Comparison of ENCODE assay signal across 8 mouse cellular contexts in genomic region chr11:109859939-109860469, GRCm38 (mm10). TPM values are rescaled to one million over a fixed set of nuclear protein-coding genes. Genes with fewer than 3 reads are reported as not detected.
DNase-seq lines count a peak whose midpoint lies in the region; ATAC-seq and TF ChIP-seq lines count a peak whose summit lies in the region.

No protein-coding gene starts in this region.

- DNase-seq in urinary bladder, postnatal 14 days (ENCODE audit: low spot score): peak; percentile 26
- DNase-seq in urinary bladder, postnatal 4 days (ENCODE audit: low spot score in 2 of 2): no peak
- DNase-seq in embryonic facial prominence, embryonic 14.5 days (ENCODE audit: low spot score): peak; percentile 61
- peak; percentile 12 to 31 (median 14) for DNase-seq in liver, embryonic 14.5 days (ENCODE audit: low read depth in 3 of 3, low spot score in 3 of 3)
- DNase-seq in embryo, embryonic 10 days (ENCODE audit: low spot score): no peak
- DNase-seq in testis, postnatal 14 days (ENCODE audit: low spot score): no peak

- TF ChIP-seq EP300 in liver, embryonic 14.5 days (IDR thresholded peaks at IDR 0.05; ENCODE audit: low read depth): 0 out of 2 replicates have a peak, but pooled peaks have one; percentile 19

- no peaks in the 10 kb centered on the region for H3K36me3 ChIP-seq in embryonic facial prominence, embryonic 14.5 days (ENCODE audit: control insufficient read depth, insufficient read depth, low read length)
- no peaks in the 10 kb centered on the region for H3K36me3 ChIP-seq in hindbrain, embryonic 13.5 days
- no peaks in the 10 kb centered on the region for H3K36me3 ChIP-seq in liver, embryonic 14.5 days (replicated peaks; ENCODE audit: control insufficient read depth, insufficient read depth, low read depth)
- H3K36me3 ChIP-seq in neural tube, embryonic 15.5 days: no peaks in the 10 kb centered on the region

- peak overlapping the region; percentile 72 for H3K27ac ChIP-seq in embryonic facial prominence, embryonic 14.5 days (replicated peaks; ENCODE audit: low read depth, low read length)
- H3K27ac ChIP-seq in hindbrain, embryonic 13.5 days: no peak overlapping the region
- H3K27ac ChIP-seq in liver, embryonic 14.5 days: no peak overlapping the region
- peak overlapping the region; percentile 28; the same call in 1 of the 2 replicates for H3K27ac ChIP-seq in neural tube, embryonic 15.5 days (replicated peaks)

- peak overlapping the region; percentile 56 for H3K4me2 ChIP-seq in embryonic facial prominence, embryonic 14.5 days (ENCODE audit: low read depth, low read length)
- H3K4me2 ChIP-seq in hindbrain, embryonic 13.5 days: peak overlapping the region; percentile 31
- H3K4me2 ChIP-seq in liver, embryonic 14.5 days (ENCODE audit: low read depth): peak overlapping the region; percentile 67
- peak overlapping the region; percentile 38 for H3K4me2 ChIP-seq in neural tube, embryonic 15.5 days

- H3K4me1 ChIP-seq in embryonic facial prominence, embryonic 14.5 days (ENCODE audit: control insufficient read depth, insufficient read depth, low read length): 0 out of 2 replicates have a peak, but pooled peaks cover 5% of the 10 kb centered on the region
- peaks cover 4% of the 10 kb centered on the region; the same call in 1 of the 2 replicates for H3K4me1 ChIP-seq in hindbrain, embryonic 13.5 days (replicated peaks)
- peaks cover 0 to 9% of the 10 kb centered on the region in 2 experiments; a peak in 2 of 4 replicates for H3K4me1 ChIP-seq in liver, embryonic 14.5 days (replicated peaks; ENCODE audit: control insufficient read depth in 2 of 2, insufficient read depth in 2 of 2, low read length in 1 of 2)
- peaks cover 7% of the 10 kb centered on the region for H3K4me1 ChIP-seq in neural tube, embryonic 15.5 days

- TF ChIP-seq CTCF in liver, embryonic 14.5 days (IDR thresholded peaks at IDR 0.05; ENCODE audit: low read depth): no peak

- H3K9ac ChIP-seq in embryonic facial prominence, embryonic 14.5 days (ENCODE audit: low read depth, low read length): peak overlapping the region; percentile 54
- H3K9ac ChIP-seq in hindbrain, embryonic 13.5 days: no peak overlapping the region
- 0 out of 2 replicates have a peak overlapping the region, but pooled peaks have one; percentile 27 for H3K9ac ChIP-seq in liver, embryonic 14.5 days (replicated peaks)
- no peak overlapping the region for H3K9ac ChIP-seq in neural tube, embryonic 15.5 days (replicated peaks)

- peak; percentile 58 for ATAC-seq in embryonic facial prominence, embryonic 14.5 days (ENCODE audit: low read depth)
- ATAC-seq in hindbrain, embryonic 13.5 days (ENCODE audit: low FRiP score): no peak
- peak; percentile 74 for ATAC-seq in liver, embryonic 14.5 days (ENCODE audit: insufficient read depth)
- no peak for ATAC-seq in neural tube, embryonic 15.5 days (ENCODE audit: low FRiP score)

- H3K4me3 ChIP-seq in embryonic facial prominence, embryonic 14.5 days (ENCODE audit: low read depth, low read length): peak overlapping the region; percentile 24
- H3K4me3 ChIP-seq in hindbrain, embryonic 13.5 days: no peak overlapping the region
- peak overlapping the region; percentile 11 to 41 for H3K4me3 ChIP-seq in liver, embryonic 14.5 days (ENCODE audit: insufficient read depth in 1 of 2, low read depth in 2 of 2, low read length in 2 of 2)
- no peak overlapping the region for H3K4me3 ChIP-seq in neural tube, embryonic 15.5 days (replicated peaks)

- no peaks in the 10 kb centered on the region for H3K9me3 ChIP-seq in embryonic facial prominence, embryonic 14.5 days (ENCODE audit: control insufficient read depth, low read length)
- H3K9me3 ChIP-seq in hindbrain, embryonic 13.5 days: no peaks in the 10 kb centered on the region
- H3K9me3 ChIP-seq in liver, embryonic 14.5 days (ENCODE audit: control insufficient read depth, low read length): no peaks in the 10 kb centered on the region
- H3K9me3 ChIP-seq in neural tube, embryonic 15.5 days (replicated peaks): no peaks in the 10 kb centered on the region

- WGBS in embryonic facial prominence, embryonic 14.5 days: 46% methylated on average over 14 of the region's 14 CpGs
- WGBS in hindbrain, embryonic 13.5 days: 75% methylated on average over 14 of the region's 14 CpGs
- WGBS in liver, embryonic 14.5 days (ENCODE audit: insufficient replicate concordance): 27% methylated on average over 14 of the region's 14 CpGs
- 77% methylated on average over 14 of the region's 14 CpGs for WGBS in neural tube, embryonic 15.5 days

- no peaks in the 10 kb centered on the region for H3K27me3 ChIP-seq in embryonic facial prominence, embryonic 14.5 days (replicated peaks; ENCODE audit: control insufficient read depth, insufficient read depth, low read length)
- H3K27me3 ChIP-seq in hindbrain, embryonic 13.5 days: no peaks in the 10 kb centered on the region
- H3K27me3 ChIP-seq in liver, embryonic 14.5 days (ENCODE audit: control insufficient read depth, insufficient read depth, low read length): no peaks in the 10 kb centered on the region
- H3K27me3 ChIP-seq in neural tube, embryonic 15.5 days (replicated peaks): no peaks in the 10 kb centered on the region

RNA-seq across cellular contexts. Expression of gene 1700012B07Rik, which starts 32.2 kb away (rescaled TPM):
- not detected in 2 replicates for polyA plus RNA-seq in embryonic facial prominence, embryonic 14.5 days (2014; fragmentation: Nextera tagmentation; extraction: Ambion mirVana)
- polyA plus RNA-seq in hindbrain, embryonic 13.5 days (2015; fragmentation: Nextera tagmentation; extraction: Ambion mirVana): not detected in 2 replicates
- polyA plus RNA-seq in liver, embryonic 14.5 days (2012; rRNA removed): 0.04 and 0.05 TPM in 2 replicates
- polyA plus RNA-seq in liver, embryonic 14.5 days (2014; fragmentation: Nextera tagmentation; extraction: Ambion mirVana): not detected in 2 replicates
- polyA plus RNA-seq in neural tube, embryonic 15.5 days (2015; fragmentation: Nextera tagmentation; extraction: Ambion mirVana): not detected in 2 replicates

Comparison
In these comparisons a context has a peak if more than half of its experiments do, and no peak if none do; other contexts are left out.
1. DNase-seq: peak in urinary bladder, postnatal 14 days (single experiment), embryonic facial prominence, embryonic 14.5 days (single experiment) and liver, embryonic 14.5 days (3 of 3); none in urinary bladder, postnatal 4 days (0 of 2), embryo, embryonic 10 days (single experiment) and testis, postnatal 14 days (single experiment).
2. ATAC-seq: peak in embryonic facial prominence, embryonic 14.5 days (single experiment) and liver, embryonic 14.5 days (single experiment); none in hindbrain, embryonic 13.5 days (single experiment) and neural tube, embryonic 15.5 days (single experiment).
3. H3K27ac ChIP-seq: peak in embryonic facial prominence, embryonic 14.5 days (single experiment) and neural tube, embryonic 15.5 days (single experiment); none in hindbrain, embryonic 13.5 days (single experiment) and liver, embryonic 14.5 days (single experiment).
4. H3K4me3 ChIP-seq: peak in embryonic facial prominence, embryonic 14.5 days (single experiment) and liver, embryonic 14.5 days (2 of 2); none in hindbrain, embryonic 13.5 days (single experiment) and neural tube, embryonic 15.5 days (single experiment).
5. H3K9ac ChIP-seq: peak in embryonic facial prominence, embryonic 14.5 days (single experiment) and liver, embryonic 14.5 days (single experiment); none in hindbrain, embryonic 13.5 days (single experiment) and neural tube, embryonic 15.5 days (single experiment).
6. Peak in every context shown above with its lines, with median percentiles within 50 percentile points of each other: H3K4me2 ChIP-seq.